Mouse (Mus musculus) spleen, postnatal 10 days (tissue): ENCODE measurements at regions not wholly inside any gene's neighbourhood (a gene's known extent, or its start where the extent isn't known, plus 50 kb on each side); places are given as distances from the start of the nearest gene placed in this dataset.
A peak's percentile ranks its signal among the peaks of the same experiment; 100 is the strongest.

Experiments
- DNase-seq, 2 experiments: peaks; one replicate each; pipeline ENCODE4 v3.0.0; 2021 to 2022; ENCODE audit warnings: low spot score in 2 of 2

DNA sequence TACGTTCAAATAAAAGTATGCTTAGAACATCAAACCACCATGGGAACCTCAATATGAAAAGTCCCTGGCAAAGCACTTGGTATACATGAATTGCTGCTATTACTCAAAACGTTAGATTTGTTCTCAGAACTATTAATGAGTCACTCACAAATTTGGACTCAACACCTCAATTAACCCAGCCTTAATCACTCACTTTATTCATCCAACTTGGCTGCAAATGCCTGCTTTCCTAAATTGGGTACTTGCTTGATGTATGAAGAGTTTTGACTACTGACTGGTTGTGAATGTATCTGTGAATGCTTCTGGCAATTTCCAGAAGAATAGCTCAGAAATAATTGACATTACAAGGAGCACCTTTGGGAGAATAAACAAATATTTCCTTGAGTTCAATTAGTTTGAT is 308.6 kb downstream of the Arl4a start:
- no peak for DNase-seq

DNA sequence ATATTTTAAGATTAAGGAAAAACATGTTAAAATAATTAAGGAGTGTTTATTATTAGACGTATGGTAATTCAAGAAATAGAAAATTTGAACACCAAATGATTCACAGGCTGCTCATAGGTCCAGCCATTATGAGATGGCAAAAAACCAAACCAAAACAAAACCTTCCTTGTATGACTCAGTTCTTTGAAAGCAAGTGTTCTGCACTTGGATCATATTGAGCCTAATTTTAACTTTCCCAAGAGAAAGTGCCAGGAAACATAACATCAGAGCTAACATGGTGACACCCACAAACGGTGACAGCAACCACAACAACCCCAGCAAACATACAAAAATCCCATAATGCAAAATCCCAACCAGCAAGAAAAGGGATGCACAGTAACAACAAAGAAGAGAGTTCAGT is 313.7 kb downstream of the Arl4a start:
- no peak for DNase-seq

GRCm38 (mm10) chr12:39715120-39715519 is 322.7 kb downstream of the Arl4a start:
- no peak for DNase-seq

DNA sequence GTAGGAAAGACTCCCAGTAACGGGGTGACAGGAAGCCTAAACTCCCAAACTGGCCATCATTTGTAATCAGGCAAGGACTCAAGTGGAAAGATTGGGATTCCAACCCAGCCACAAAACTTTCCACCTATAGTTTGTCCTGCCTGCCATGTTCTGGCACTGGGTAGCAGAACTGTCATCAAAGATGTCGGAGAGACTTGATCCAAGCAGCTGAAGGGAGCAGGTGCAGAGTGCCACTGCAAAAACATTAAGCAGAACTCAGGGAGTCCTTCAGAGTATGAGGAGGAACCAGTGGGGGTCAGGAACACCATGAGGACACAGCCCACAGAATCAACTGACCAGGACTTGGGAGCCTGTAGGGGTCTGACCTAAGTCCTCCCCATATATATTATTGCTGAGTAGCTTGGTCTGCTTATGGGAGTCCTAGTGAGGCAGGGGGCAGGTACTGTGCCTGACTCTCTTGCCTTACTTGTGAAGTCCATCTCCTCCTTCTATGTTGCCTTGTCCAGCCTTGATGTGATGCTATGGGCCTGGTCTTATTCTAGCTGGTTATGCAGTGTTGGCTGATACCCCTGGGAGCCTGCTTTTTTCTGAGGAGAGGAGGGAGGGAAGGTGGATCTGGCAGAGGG is 323.5 kb downstream of the Arl4a start:
- no peak for DNase-seq

GRCm38 (mm10) chr12:39711807-39712206 is 326.0 kb downstream of the Arl4a start:
- no peak for DNase-seq

DNA sequence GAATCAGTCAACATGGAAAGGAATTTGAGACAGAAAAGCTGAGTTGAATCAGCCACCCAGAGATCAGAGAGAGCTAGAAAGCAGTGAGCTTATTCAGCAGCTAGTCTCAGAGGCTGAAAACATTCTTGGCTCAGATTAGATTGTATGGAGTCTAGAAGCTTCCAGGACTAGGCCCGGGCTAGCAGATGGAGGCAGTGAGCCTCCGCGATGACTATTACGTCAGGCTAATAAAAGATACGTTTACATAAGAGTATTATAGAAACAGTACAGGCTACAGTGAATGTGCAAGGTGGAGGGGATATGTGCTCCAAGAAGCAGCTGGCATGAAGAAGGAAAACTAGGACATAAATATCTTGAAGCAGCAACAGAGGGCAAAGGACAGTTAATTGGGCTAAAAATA is 328.0 kb downstream of the Arl4a start:
- no peak for DNase-seq

- no peak for DNase-seq
Measured at GRCm38 (mm10) chr12:39697182-39697581, 340.6 kb downstream of the Arl4a start.

DNA sequence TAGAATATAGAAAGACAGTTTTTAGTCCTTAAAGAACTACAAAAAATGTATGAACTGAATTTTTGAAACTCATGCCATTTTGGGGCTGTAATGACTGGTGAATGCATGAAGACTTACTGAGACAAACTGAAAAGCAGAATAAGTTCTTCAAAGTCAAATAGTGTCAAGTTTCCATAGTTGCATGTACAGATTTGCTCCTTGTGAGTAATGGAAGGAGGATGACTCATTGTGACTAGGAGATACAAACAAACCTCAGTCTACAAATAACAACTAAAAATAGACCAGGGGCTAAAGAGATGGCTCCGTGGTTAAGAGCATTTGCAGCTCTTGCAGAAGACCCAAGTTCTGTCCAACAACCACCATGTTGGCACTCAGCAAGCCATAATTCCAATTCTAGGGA is 342.5 kb downstream of the Arl4a start:
- DNase-seq, result no peak

DNA sequence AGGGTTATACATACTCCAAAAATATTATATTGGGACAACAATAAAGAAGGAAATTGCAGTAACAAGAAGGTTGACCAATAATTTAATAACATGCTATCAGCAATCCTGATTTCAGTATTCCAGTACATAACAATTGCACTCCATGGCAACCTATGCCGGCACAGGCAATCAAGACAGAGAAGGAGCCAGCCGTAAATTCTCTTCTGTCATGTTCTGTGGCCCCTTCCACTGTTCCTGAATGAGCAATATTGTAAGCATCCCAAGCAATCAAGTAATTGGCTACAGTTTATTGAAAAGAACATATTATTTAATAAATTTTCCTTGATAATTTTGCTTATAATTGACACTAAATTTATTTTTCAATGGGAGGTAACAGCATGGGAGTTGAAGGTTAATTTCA is 345.8 kb downstream of the Arl4a start:
- no peak for DNase-seq

DNA sequence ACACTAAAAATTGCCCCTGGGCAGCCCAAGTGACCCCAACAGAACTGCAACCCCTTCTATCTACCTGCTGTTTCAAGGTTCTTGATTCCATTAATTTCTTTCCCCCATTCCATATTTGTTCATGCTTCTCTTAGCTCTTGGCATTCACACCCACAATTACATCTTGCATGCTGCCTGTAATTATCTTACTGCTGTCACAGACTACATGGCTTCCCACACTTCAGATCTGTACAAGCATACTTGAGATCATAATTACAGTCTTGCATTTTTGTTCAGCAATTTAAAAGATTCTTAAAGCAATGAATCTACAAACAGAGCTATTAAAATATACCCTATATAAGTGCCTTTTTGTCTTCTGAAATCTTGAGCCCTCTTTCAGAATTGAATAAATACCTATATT is 352.4 kb downstream of the Arl4a start:
- no peak for DNase-seq

DNA sequence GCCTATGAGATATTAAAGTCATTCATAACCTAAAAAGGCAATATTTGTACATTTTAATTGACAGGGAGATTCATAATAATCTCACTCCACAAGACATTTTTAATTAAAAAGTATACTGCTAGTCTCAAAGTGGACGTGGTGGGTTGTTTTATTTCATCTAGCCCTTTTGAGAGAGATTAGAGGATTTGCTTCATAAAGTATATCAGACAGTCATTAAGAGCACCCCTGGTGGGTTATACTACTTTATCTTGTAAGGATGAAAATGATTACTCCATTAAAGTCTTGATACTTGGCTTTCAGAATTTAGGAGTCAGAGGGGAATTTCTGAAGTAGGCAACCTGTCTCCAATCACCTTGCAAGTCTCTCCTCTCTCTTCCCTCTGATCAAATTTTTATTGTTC is 355.7 kb downstream of the Arl4a start:
- no peak for DNase-seq

- DNase-seq, result no peak
Measured at GRCm38 (mm10) chr12:39675608-39676007, 362.2 kb downstream of the Arl4a start.

DNA sequence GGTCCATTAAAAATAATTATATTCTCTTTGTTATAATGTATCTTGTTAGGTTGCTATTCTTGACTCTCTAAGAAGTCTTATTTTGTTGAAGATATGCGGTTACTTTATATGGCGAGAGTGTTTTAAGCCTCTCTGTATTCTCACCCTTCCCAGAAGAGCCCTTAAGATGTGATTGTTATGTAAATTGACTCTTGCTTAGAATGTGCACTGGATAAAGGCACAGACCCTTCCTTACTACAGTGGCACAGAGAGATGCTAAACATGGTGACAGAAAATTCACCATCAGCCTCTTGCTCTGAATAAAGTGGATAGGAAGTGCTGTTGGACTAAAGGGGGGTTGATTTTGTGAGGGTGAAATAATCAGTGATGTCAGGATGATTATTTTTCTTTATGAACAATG is 370.1 kb downstream of the Arl4a start:
- DNase-seq, result no peak

GRCm38 (mm10) chr12:39665448-39665847 is 372.4 kb downstream of the Arl4a start:
- peak in 1 of 2 experiments; percentile 48 for DNase-seq

GRCm38 (mm10) chr12:39660420-39660819 is 377.4 kb downstream of the Arl4a start:
- DNase-seq, result no peak

- DNase-seq, result no peak
Measured at GRCm38 (mm10) chr12:39656606-39657005, 381.2 kb downstream of the Arl4a start.

DNA sequence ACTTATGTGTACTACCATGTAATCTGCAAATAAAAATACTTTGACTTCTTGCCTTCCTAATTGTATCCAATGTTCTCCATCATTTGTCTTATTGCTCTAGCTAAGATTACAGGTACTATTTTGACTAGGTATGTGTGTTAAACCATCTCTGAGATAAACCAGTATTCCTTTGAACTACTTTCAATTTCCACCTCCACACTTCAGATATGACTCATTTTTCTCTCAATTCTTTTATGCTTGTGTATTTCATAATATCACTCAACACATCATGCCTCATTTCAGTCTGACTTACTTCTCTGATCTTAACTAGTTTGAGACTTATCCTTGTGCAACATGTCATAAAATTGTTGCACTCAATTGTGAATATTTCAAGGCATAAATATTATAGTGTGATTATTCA is 388.9 kb downstream of the Arl4a start:
- no peak for DNase-seq

GRCm38 (mm10) chr12:39646556-39646955 is 391.3 kb downstream of the Arl4a start:
- no peak for DNase-seq

- DNase-seq, result no peak
Measured at GRCm38 (mm10) chr12:39645581-39645980, 392.2 kb downstream of the Arl4a start.

DNA sequence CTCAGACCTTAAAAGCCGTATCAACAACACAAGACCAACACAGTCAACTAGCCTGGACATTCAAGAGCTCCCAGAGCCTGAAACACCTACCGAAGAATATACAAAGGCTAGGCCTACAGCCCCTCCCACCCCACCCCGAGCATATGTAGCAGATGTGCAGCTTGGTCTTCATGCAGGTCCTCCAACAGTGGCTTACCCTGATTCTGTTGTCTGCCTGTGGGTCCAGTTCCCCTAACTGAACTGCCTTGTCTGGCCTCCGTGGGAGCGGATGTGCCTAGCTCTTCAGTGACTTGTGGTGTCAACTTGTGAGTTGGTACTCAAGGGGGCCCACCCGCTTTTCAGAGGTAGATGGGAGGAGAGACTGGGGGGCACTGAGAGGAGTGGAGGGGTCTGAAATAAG is 398.6 kb downstream of the Arl4a start:
- no peak for DNase-seq

DNA sequence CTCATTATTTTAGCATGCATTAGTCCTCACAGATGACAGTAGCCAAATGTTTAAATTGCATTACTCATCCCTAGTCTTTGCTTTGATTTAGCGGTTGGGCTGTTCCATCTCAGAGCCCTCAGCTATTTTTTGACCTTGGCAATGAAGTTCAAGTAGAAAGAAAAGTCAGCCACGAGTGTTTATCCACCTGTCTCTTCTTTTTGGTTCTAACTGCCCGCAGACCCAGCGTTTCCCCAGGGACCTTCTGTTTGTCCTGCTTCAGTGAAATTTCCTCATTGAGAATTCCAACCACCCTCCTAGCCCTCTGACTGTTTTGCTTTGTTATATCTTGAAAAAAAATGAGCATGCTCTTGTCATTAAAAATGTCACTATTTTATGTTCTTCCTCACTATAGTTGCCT is 403.5 kb downstream of the Arl4a start:
- no peak for DNase-seq

DNA sequence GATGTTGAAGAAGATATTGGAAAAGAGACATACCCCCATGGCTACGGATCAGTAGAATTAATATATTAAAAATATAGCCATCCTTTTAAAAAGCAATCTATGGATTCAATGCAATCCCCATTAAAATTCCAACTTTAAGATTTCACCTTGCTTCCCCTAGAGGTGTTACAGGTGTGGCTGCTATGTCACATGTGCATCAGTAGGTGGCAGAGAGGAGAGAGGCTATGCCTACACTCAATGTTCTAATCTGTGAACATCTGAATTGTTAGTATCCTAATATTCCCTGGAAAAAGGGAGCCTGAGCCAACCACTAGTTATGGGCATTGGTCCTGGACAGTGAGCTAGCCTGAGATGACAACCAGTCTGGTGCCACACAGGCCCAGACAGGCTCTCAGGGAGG is 416.6 kb downstream of the Arl4a start:
- DNase-seq, result no peak

- no peak for DNase-seq
Measured at GRCm38 (mm10) chr12:39605289-39605688, 432.5 kb downstream of the Arl4a start.

DNA sequence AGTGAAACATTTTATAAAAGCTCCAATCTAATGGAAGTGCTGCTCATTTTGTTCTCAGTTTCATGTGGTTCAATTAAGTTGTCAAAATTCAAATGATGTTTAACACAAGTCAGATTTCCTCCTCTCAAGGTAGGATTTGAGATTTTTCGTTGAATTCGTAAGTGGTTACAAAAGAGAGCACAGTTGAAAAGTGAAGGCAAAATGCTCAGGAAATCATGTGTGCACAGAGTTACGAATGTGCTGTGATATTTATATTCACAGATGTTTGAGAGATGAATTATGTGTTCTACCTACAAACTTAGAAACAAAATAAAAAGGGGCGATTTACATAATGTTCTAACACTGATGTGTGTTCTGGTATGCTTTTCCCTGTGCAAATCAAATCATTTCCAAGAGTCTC is 433.1 kb downstream of the Arl4a start:
- no peak for DNase-seq
